Mouse (Mus musculus) ovary, postnatal 14 days (tissue): ENCODE measurements around the gene Rpl9-ps1.

Experiments used
- DNase-seq: peaks from one replicate; pipeline ENCODE4 v3.0.0; 2022; ENCODE audit warnings: low spot score

The Rpl9-ps1 gene

DNA sequence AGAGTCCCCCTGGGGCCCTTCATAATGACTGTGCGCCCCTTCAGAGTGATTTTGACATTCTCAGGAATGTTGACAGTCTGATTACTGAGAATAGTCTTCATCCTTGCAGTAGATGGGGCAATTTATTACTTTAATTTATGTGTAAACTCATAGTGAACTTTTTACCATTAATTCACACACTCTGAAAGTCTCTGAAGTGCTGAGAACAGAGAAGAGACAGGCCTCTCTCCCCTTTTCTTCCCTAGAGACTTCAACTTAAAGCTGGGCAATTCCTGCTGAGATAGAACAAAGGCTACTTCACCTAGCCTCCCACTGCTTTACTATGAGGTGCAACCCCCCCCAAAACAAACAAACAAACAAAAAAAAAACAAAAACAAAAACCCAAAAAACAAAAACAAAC, at the start of gene Rpl9-ps1:
TSS of gene Rpl9-ps1 (minus strand) at position 101 of the 400 bp plus-strand sequence.
- no peak for DNase-seq

DNA sequence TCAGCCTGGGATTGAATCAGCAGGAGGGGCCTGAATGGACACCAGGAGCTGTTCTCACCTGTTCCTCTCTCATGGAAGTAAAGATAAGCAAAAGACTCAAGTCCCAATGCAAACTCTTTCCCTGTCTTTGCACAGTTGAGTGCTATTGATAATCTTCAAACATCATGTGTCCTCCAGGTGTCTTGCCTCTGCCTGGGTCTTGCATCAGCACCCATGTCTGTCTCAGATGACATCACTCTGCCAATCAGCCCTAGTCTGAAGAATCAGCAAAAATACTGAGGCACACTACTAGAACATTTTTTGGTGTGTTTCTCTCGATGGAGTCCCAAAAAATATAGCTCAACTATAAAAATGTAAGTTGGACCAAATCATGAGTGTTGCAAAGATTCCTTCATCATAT, 46.6 kb upstream of the Rpl9-ps1 start:
- DNase-seq = no peak

DNA sequence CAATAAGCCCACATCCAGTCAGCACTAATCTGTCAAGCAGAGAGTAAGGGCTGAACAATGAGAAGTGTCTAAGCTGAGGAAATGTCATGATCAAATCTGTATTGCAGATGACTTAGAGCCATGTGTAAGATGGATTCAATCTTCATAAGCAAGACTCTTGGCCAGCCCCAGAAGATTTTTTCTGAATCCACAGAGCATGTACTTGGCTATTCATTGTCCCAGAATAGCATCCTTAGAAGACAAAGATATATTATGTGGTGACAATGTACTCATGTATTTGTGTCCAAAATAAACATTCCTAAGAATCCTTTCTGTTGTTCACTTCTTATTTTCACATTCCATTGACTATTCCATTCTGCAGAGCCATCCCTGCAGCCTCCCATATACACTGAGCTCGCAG, 44.5 kb upstream of the Rpl9-ps1 start:
- no peak for DNase-seq

DNA sequence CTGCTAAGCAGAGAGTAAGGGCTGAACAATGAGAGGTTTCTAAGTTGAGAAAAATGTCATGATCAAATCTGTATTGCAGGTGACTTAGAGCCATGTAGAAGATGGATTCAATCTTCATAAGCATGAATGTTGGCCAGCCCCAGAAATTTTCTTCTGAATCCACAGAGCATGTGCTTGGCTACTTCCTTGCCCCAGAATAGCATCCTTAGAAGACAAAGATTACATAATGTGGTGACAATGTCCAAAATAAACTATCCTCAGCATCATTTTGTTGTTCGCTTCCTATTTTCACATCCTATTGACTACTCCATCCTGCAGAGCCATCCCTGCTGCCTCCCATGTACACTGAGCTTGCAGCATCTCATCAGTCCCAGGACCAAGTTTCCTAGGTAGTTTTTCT, 30.2 kb upstream of the Rpl9-ps1 start:
- DNase-seq = no peak

DNA sequence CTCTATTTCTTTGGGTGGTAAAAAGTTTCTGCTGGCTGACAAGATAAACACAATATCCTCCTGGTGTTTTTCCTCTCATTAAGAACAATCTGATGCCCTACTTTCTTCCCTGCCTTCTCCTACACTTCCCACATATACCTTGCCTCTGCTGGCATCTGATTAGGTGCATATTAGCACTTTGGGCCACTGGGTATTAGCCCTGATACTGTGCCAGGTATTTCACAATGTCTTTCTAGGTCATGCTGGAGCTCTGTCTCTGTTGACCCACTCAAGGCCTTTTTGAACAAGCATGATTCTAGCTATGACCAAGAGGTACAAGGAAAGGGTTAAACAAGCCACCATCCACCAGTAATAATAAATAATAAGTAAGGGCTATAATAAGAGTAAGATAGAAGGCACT, 26.3 kb upstream of the Rpl9-ps1 start:
- no peak for DNase-seq

DNA sequence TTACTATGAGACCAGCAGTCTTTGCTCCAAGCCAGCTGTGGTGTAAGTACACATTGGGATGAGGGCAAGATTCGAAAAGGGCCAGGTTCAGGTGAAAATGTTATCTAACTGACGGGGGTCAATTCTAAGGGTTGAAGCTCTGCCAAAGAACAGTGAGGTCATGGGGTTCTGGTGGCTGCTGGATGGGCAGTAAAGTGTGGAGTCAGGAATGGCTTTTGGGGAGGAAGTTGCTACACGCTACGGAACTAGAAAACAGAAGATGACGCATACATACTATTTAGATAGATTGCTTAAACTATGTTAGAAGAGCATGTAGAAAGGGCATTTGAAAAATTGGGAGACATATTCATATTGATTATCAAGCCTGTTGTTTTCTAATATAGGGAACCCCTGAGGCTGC, 18.1 kb upstream of the Rpl9-ps1 start:
- DNase-seq = no peak

DNA sequence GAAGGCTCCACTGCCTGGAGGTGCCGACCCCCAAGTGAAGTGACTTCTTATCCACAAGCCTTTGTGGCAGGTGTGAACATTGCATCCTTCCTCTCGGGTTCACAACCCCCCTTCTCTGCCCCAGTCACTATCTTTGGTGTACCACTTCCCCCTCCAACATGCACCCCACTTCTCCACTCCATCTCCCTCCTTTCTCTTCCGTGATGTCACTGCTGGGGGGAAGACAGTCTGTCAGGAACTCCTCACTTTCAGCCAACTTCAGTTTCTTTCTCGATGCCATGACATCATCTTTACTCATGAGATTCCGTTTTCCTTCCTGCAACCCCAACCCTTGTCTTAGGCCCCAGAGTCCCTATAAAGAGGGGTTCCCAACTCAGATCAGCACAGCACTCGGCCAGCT, 16.8 kb upstream of the Rpl9-ps1 start, which contains the start of gene Ccl4:
TSS of gene Ccl4 (plus strand) at position 381 of the 400 bp plus-strand sequence.
- DNase-seq = no peak

DNA sequence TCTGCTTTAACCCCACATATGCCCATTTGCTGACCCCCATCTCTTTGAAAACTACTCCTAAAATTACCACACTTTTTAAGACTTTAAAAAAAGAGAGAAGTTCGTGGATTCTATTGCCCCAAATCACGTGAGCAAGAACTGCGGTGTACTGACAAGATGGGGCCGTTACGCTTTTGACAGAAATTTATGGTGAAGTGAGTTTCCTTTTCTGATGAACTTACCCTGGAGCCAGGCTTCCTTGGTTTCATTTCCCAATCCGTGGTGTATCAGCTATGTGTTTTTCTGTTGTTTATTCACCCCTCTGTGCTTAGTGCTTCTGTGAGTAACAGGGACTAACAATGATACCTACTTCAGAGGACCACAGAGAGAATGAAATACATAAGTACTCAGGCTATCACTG, 13.4 kb upstream of the Rpl9-ps1 start:
- no peak for DNase-seq

DNA sequence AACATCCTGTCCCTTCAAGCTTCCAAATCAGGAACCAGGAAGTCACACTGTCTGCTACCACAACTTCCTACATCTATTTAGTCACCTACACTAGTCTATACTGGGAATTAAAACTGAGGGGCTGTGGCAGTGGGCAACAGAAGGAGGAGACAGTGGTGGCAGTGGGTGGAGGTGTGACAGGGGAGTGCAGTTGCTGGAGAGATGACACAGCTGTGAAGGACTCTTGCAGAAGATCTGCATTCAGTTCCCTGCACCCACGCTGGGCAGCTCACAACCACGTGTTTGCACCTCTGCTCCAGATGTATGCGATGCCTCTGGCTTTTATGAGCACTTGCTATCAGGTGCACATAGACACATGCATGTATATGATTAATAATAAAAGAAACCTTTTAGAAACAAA, 12.1 kb upstream of the Rpl9-ps1 start:
- no peak for DNase-seq

DNA sequence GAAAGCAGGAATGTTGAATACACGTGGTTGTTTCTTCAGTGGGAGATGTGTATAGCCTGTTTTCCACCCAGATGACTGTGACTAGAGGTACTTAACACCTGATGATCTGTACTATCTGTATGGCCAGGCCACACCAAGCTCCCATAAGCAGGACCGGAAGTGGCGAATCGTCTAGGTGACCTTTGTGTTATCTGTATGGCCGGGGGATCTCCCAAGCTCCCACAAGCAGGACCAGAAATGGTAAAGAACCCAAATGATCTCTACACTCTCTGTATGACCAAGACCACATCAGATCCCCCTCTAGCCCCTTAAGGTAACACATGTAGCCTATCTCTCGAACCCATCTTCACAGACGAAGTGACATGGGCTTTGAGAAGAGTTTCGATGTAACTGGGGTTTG, 9.2 kb upstream of the Rpl9-ps1 start:
- no peak for DNase-seq

DNA sequence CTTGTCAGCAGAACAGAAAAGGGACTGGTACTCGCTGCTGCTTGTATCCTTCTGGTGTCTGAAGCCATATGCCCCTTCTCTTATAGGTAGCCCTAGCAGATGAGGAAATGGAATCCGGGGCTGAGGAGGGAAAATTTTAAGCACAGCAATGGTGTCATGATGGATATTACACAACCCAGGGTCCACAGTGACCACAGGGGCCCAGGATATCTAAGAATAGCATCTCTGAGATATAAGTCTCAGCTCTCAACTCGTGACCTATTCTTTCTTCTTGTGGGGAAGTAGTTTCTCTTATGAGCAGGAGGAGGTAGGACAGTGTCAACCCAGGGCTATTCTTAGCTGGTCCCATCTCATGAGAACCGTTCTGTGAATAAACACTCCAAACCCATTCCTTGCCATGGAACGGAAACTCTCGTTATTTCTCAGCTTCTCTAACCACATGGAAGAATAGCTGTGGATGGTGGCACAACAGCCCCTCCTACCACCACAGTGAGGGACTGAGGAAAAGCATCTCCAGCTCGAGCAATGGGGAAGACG, 4.0 kb upstream of the Rpl9-ps1 start, which contains the start of gene Ccl3:
TSS of gene Ccl3 (minus strand) at position 51 of the 537 bp plus-strand sequence.
- no peak for DNase-seq

DNA sequence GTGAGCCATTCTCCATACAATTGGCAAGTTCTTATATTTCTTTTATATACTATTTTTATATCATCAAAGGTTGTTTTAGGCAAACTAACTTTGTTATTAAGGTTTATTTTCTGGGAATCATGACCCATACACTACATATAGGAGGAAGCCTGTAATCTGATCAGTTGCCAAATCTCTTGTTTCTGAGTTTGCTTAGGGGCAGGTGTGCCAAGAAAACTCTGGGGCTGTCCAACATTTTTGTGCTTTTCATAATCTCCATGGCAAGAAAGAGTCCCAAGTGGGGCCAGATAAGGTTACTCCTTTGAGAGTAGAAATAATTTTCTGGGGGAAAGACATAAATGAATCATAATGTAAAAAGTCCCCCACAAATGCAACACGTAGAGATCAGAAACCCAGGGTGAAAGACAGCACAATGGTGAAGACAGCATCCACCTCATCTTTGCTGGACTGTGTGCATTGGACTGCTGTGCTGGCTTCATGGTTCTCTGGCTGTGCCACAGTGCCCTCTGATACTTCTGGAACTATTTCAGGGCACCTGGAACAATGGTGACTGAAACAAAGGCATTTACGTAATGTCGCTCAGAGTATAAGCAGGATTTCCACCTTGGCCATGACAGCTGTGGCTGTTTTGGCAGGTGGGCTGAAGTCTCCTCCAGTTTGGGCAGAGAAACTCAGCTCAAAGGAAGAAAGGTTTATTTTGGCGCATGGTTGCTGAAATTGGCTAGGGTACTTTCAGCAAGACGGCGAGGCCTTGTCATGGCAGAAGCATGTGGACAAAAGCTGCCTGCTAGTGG, 1.1 kb upstream of the Rpl9-ps1 start:
- no peak for DNase-seq

DNA sequence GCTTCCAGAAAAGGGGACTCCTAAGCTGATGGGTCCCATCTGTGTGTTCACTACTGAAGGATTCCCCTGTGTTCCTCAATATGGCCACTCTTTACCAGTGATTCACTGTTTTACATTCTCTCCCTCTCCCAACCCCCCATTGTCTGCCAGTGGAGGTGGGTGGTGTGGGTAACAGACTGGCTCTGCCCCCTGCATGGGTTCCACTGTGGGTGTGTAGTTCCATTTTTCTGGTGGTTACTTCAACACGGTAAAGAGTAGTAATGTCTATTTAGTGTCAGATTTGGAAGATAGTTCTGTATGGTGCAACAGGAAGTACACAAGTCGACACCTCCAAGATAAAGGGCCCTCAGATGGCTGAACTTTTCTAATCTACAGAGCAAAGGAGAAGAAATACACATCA, 4.2 kb downstream of the Rpl9-ps1 start:
- DNase-seq = no peak

DNA sequence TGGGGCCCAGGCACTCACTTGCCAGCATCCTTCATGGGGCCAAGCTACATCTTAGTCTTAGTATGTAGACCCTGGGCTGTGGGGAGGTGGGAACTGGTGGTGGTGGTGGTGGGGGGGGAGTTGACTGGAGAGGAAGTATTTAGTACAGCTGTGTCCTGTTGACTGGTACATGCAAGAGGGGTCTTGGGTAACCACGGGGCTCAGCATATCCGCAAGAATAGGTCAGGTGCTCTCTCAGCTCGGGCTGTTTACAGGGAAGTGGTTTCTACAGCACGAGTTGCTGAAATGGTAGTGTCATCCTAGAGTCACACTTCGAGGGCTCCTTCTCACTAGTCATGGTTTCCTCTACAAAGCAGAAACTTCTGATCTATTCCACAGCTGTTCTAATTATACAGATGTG, 5.3 kb downstream of the Rpl9-ps1 start:
- DNase-seq = no peak

DNA sequence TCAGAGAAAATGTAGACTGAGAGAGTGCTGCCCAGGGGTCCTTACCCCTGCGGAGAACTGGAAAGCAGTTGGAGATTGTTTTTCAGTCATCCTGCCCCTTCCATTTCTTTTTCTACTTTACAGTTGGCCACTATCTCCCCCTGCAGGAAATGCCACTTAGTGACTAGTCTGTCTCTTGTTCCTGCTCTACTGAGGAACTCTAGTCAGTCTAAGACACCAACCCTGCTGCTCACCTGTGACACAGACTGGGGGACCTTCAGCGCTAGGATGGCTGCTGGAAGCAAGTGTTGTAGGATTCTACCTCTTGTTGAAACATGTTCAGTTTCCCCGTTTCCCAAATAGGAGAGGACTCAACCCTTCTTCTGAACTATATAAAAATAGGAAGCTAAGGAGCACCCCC, 5.9 kb downstream of the Rpl9-ps1 start:
- no peak for DNase-seq

DNA sequence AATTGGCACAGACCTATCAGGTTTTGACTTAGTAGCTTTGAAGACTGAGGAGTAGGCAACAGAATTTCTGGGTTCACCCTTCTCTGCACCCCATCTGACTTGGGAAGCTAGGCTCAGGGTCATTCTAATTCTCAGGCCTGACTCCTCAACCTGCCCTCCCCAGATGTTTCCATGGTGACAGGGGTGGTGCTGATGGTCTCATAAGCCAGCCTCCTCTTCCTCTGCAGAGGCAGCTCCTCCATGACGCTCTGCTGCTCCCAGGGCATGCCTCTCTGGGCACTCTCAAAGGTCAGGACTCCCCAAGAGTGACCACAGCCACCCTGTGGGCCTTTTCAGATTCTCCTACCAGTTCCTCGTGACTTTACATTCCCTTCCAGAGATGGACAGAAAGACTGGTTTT, 6.5 kb downstream of the Rpl9-ps1 start:
- DNase-seq = no peak

DNA sequence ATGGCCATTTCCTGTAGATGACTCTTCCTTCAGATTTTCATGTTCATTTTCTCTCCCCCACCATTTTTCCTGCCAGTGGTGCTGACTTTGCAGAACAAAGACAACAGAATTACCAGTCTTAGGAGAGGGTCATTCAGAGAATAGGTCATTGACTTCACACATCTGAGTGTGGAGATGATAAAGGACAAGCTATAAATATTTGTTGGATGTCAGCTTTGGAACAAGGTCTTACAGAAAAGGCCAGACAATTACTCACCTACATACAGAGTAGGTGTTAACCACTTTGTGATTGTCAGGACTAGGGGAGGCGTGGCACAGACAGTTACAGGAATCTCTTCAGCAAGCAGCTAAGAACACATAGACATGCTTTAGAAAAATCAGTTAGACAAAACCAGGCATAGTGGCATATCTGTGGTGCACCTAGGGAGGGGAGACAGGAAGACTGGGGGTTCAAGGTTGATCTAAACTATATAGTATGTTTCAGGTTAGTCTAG, 8.6 kb downstream of the Rpl9-ps1 start:
- no peak for DNase-seq

DNA sequence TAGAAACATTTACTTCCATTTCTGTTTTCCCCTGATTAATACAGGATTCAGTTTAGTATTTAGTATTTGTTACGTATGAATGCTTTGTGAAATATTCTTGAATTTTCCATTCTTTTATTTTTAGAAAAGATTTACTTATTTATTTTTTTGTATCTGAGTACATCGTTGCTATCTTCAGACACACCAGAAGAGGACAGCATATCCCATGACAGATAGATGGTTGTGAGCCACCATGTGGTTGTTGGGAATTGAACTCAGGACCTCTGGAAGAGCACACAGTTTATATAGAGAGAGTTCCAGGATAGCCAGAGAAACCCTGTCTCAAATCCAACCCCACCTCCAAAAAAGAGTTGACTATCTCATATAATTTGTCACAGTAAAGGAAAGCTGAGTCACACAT, 10.5 kb downstream of the Rpl9-ps1 start:
- DNase-seq = no peak

DNA sequence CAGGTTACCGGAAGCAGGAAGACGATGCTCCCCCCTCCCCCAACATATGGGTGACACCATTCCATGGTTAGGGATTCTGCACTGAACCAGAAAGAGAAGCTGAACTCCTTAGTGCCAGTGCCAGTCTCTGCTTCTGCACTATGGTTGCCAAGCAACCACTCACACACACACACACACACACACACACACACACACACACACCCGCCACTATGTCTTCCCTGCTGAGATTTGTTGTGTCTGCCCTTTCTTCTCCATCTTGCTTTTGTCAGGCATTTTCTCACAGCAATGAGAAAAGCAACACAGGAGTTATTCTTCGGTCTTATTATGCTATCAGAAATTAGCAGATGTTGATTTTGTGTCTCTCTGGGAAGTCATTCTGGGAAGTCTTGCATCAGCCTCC, 11.0 kb downstream of the Rpl9-ps1 start:
- no peak for DNase-seq

DNA sequence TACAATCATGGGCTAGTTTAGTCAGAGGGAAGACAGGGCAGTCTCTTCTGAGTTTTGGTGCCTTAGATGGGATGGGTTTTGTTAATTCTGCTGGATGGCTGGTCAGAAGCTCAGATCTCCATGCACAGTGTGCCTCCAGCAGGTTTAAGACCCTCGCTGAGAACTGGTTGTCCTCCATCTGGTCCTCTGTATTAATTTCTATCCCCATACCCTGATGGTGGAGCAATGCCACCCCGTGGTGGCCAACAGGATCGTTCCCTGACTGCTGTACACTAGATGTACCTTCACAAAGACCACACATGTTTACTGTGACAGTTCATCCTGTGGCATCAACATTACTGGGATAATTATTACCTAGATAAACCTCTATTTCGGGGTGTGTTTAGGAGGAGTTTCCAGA, 12.7 kb downstream of the Rpl9-ps1 start:
- no peak for DNase-seq

DNA sequence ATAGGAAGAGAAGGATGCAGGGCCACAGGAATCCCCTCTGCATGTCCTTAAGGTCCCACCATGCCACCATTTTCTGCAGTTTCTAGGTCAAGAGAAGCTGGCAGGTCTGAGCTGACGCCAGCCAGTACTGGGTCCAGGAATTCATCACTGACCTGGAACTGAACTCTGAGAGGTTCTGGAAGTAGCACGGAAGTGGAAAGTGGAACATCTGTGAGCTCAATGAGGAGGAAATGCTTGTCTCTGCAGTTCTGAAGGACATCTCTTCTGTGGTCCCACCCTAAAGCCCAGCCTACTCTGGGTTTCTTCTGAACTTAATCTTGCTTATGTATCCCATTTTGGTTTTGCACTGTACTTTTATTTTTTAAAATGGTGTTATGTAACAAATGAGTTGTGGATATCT, 14.4 kb downstream of the Rpl9-ps1 start:
- no peak for DNase-seq

DNA sequence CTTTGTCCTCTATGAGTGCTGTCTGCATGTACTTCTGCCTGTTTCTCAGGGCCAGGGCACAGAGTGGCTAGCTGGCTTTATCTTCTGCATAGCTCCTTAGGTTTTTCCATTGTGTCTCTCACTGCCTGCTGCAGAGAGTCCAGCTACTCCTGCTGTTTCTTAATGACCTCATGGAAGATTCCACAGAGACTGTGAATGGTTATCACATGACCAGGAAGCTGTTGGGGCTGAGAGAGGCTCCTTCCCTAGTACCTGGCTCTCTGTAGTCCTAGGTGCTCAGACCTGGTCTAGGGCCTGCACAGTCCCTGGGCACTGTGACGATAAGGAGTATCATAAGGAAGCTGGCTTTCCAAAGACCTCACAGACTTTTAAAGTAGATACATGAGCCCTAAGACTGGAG, 14.8 kb downstream of the Rpl9-ps1 start:
- no peak for DNase-seq

DNA sequence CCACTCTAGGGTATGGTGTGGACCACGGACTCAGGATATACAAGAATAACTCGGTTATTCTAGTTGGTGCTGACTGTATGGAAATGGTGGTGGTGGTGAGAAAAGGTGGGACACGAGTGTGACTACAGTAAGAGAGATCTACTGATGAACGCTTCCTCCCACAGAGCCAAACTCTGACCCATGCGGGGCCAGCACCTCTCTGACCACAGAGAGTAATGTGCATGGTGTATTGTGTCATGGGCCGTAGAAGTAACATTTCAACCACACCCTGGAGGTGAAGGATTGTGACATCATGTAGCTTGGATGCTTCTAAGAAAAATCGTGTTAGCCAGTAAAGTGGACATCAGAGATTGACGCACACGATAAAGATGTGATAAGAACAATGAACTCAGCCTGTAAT, 16.6 kb downstream of the Rpl9-ps1 start:
- no peak for DNase-seq

DNA sequence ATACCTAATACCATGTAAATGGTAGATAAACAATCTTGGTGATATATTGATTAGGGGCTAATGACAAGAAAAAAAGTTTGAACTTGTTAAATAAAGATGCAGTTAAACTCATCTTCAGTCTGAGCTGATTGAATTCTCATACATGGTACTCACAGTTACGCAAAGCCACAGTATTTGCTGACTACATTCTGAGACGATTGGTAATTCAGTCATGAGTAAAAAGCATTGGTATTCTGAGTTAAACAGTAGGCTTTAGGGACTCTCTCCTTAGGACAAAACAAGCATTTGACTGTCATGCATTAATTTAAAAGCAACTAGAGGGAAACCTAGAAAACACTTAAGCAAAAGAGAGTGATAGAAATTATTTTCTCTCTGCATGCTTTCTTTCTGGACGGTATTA, 21.8 kb downstream of the Rpl9-ps1 start:
- no peak for DNase-seq
